Mouse (Mus musculus): ENCODE measurements around the gene 1700023F06Rik. TPM values are rescaled to one million over a fixed set of nuclear protein-coding genes. Genes with fewer than 3 reads are reported as not detected.

Gene 1700023F06Rik
- polyA plus RNA-seq, 1 experiment = not detected

DNA sequence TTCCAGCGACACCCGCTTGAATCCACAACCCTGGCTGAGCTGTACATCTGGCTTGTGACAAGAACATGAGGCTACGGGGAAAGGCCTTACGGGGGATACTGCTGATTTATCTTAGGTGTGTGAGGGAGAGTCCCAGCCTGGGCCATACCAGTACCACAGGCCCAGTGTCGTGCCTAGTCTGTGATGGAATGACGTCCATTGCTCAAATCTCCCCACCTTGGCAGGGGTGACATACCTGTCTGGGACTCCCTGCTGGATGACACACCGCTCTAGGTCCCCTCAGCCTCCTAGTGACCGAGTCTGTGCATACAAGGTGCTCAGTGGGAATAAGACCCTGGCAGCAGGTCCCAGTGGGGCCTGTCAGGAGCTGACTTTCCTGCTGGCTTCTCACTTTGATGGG, 29.6 kb downstream of the 1700023F06Rik start:
- 89% methylated on average over 8 of the region's 8 CpGs for WGBS

DNA sequence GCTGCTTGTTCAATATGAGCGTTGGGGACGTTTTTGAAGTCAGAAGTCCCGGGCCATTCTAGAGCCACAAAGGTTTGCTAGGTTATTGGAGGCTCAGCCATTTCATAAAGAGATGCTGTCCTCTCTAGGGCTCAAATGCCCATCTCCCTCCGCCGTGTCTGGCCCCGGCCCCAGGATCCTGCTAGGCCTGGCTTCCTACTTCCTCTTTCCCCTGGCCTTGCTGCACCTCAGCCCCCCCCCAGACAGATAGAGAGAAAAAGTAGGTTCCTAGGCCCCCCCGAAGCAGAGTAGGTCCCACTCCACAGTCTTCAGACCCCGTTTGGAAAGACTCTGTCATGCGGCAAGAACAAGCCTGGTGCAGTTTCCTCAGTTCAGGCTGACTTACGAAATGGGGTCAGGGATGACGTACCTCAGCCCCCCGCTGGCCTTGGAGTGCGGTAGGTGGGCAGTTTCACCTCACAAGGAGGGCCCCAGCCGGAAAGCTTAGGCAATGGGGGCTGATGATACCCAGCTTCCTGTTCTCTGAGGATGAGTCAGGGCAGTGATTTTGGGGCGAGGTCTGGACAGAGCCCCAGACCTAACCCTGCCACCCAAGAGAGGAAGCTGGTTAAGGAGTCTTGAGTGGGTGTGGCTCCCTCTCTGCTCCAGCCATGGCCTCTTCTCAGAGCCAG, 30.4 kb downstream of the 1700023F06Rik start:
- no peaks in the 10 kb centered on the region for H3K27me3 ChIP-seq (ENCODE audit: control insufficient read depth, insufficient read depth, low read length)
- peak overlapping the region; percentile 84 for H3K27ac ChIP-seq (ENCODE audit: insufficient read depth, low read length)
- peaks cover 33% of the 10 kb centered on the region for H3K4me1 ChIP-seq (ENCODE audit: control insufficient read depth, insufficient read depth, insufficient read length)
- H3K4me3 ChIP-seq (ENCODE audit: extremely low read depth, insufficient read depth, insufficient read length) = peak overlapping the region; percentile 25; the same call in 1 of the 2 replicates
- DNase-seq (ENCODE audit: low read depth in 1 of 2, low spot score in 2 of 2) = no peak
- 19% methylated on average over 15 of the region's 15 CpGs for WGBS
- TF ChIP-seq POLR2A (IDR thresholded peaks at IDR 0.05; ENCODE audit: low read depth, low read length) (no peak), CTCF (IDR thresholded peaks at IDR 0.05; ENCODE audit: extremely low read depth, insufficient read depth, insufficient read length, insufficient replicate concordance) (no peak)
- H3K36me3 ChIP-seq (ENCODE audit: control insufficient read depth, insufficient read depth, low read length) = peaks cover 28% of the 10 kb centered on the region

More for the DNA sequence above, 29.6 kb downstream of the 1700023F06Rik start:
- TF ChIP-seq POLR2A (IDR thresholded peaks at IDR 0.05; ENCODE audit: low read depth, low read length) (no peak), CTCF (IDR thresholded peaks at IDR 0.05; ENCODE audit: extremely low read depth, insufficient read depth, insufficient read length, insufficient replicate concordance) (no peak)
- peaks cover 29% of the 10 kb centered on the region for H3K4me1 ChIP-seq (ENCODE audit: control insufficient read depth, insufficient read depth, insufficient read length)
- H3K27ac ChIP-seq (ENCODE audit: insufficient read depth, low read length) = no peak overlapping the region
- peaks cover 29% of the 10 kb centered on the region for H3K36me3 ChIP-seq (ENCODE audit: control insufficient read depth, insufficient read depth, low read length)
- no peak overlapping the region for H3K4me3 ChIP-seq (ENCODE audit: extremely low read depth, insufficient read depth, insufficient read length)
- no peak for DNase-seq (ENCODE audit: low read depth in 1 of 2, low spot score in 2 of 2)
- no peaks in the 10 kb centered on the region for H3K27me3 ChIP-seq (ENCODE audit: control insufficient read depth, insufficient read depth, low read length)

DNA sequence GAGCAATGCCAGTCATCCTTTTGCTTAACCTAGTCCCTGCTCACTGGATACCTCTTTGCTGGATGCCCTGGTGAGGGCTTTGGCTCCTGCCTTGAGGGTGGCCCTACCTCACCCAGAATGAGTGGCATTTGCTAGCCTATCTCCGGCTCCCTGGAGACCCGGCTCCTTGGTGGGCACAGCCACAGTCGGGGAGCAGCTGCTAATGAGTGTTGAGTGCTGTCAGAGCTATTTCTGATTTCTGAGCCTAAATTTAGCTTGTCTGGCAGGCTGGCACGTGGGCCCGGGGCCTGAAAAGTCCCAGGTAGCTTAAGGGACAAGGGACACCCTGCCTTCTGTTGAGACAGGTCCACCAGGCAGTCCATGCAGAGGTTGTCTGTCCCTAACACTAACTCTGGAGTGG, 31.1 kb downstream of the 1700023F06Rik start:
- WGBS = 33% methylated on average over 5 of the region's 5 CpGs
- Histone ChIP-seq H3K4me3 (ENCODE audit: extremely low read depth, insufficient read depth, insufficient read length) (peak overlapping the region; percentile 4; the same call in 1 of the 2 replicates), H3K27ac (ENCODE audit: insufficient read depth, low read length) (peak overlapping the region; percentile 84), H3K4me1 (ENCODE audit: control insufficient read depth, insufficient read depth, insufficient read length) (peaks cover 33% of the 10 kb centered on the region), H3K27me3 (ENCODE audit: control insufficient read depth, insufficient read depth, low read length) (no peaks in the 10 kb centered on the region), H3K36me3 (ENCODE audit: control insufficient read depth, insufficient read depth, low read length) (peaks cover 23% of the 10 kb centered on the region)
- no peak for DNase-seq (ENCODE audit: low read depth in 1 of 2, low spot score in 2 of 2)
- no peak for TF ChIP-seq POLR2A (IDR thresholded peaks at IDR 0.05; ENCODE audit: low read depth, low read length)
- TF ChIP-seq CTCF (IDR thresholded peaks at IDR 0.05; ENCODE audit: extremely low read depth, insufficient read depth, insufficient read length, insufficient replicate concordance) = no peak

- Histone ChIP-seq H3K27ac (ENCODE audit: insufficient read depth, low read length) (peak overlapping the region; percentile 84), H3K4me1 (ENCODE audit: control insufficient read depth, insufficient read depth, insufficient read length) (peaks cover 33% of the 10 kb centered on the region)
- no peak for TF ChIP-seq POLR2A (IDR thresholded peaks at IDR 0.05; ENCODE audit: low read depth, low read length)
- TF ChIP-seq CTCF (IDR thresholded peaks at IDR 0.05; ENCODE audit: extremely low read depth, insufficient read depth, insufficient read length, insufficient replicate concordance) = no peak
Measured at GRCm38 (mm10) chr11:103176510-103176909, 31.8 kb downstream of the 1700023F06Rik start.

GRCm38 (mm10) chr11:103175688-103176442, 32.5 kb downstream of the 1700023F06Rik start:
- WGBS = 17% methylated on average over 14 of the region's 14 CpGs
- DNase-seq (ENCODE audit: low read depth in 1 of 2, low spot score in 2 of 2) = no peak
- TF ChIP-seq POLR2A (IDR thresholded peaks at IDR 0.05; ENCODE audit: low read depth, low read length) = no peak
- no peak for TF ChIP-seq CTCF (IDR thresholded peaks at IDR 0.05; ENCODE audit: extremely low read depth, insufficient read depth, insufficient read length, insufficient replicate concordance)
- H3K4me1 ChIP-seq (ENCODE audit: control insufficient read depth, insufficient read depth, insufficient read length) = peaks cover 33% of the 10 kb centered on the region
- H3K27ac ChIP-seq (ENCODE audit: insufficient read depth, low read length) = peak overlapping the region; percentile 84
- peaks cover 16% of the 10 kb centered on the region for H3K36me3 ChIP-seq (ENCODE audit: control insufficient read depth, insufficient read depth, low read length)
- H3K27me3 ChIP-seq (ENCODE audit: control insufficient read depth, insufficient read depth, low read length) = no peaks in the 10 kb centered on the region
- H3K4me3 ChIP-seq (ENCODE audit: extremely low read depth, insufficient read depth, insufficient read length) = peak overlapping the region; percentile 23; the same call in 1 of the 2 replicates

More at GRCm38 (mm10) chr11:103176510-103176909, 31.8 kb downstream of the 1700023F06Rik start:
- DNase-seq (ENCODE audit: low read depth in 1 of 2, low spot score in 2 of 2) = no peak
- 59% methylated on average over 1 of the region's 1 CpGs for WGBS
- no peak overlapping the region for H3K4me3 ChIP-seq (ENCODE audit: extremely low read depth, insufficient read depth, insufficient read length)
- H3K36me3 ChIP-seq (ENCODE audit: control insufficient read depth, insufficient read depth, low read length) = peaks cover 16% of the 10 kb centered on the region
- no peaks in the 10 kb centered on the region for H3K27me3 ChIP-seq (ENCODE audit: control insufficient read depth, insufficient read depth, low read length)

- peaks cover 9% of the 10 kb centered on the region for H3K36me3 ChIP-seq (ENCODE audit: control insufficient read depth, insufficient read depth, low read length)
- 9% methylated on average over 8 of the region's 8 CpGs for WGBS
- DNase-seq (ENCODE audit: low read depth in 1 of 2, low spot score in 2 of 2) = peak; percentile 87 to 95
- H3K4me3 ChIP-seq (ENCODE audit: extremely low read depth, insufficient read depth, insufficient read length) = peak overlapping the region; percentile 47; the same call in 1 of the 2 replicates
- H3K27me3 ChIP-seq (ENCODE audit: control insufficient read depth, insufficient read depth, low read length) = no peaks in the 10 kb centered on the region
- H3K27ac ChIP-seq (ENCODE audit: insufficient read depth, low read length) = peak overlapping the region; percentile 99
- TF ChIP-seq POLR2A (IDR thresholded peaks at IDR 0.05; ENCODE audit: low read depth, low read length) (peak; percentile 25), CTCF (IDR thresholded peaks at IDR 0.05; ENCODE audit: extremely low read depth, insufficient read depth, insufficient read length, insufficient replicate concordance) (no peak)
- peaks cover 33% of the 10 kb centered on the region for H3K4me1 ChIP-seq (ENCODE audit: control insufficient read depth, insufficient read depth, insufficient read length)
Measured at GRCm38 (mm10) chr11:103174891-103175391, 33.4 kb downstream of the 1700023F06Rik start.

All from spleen, adult 2 months (tissue).